Mouse (Mus musculus): ENCODE data around the gene Kctd13.

DNA sequence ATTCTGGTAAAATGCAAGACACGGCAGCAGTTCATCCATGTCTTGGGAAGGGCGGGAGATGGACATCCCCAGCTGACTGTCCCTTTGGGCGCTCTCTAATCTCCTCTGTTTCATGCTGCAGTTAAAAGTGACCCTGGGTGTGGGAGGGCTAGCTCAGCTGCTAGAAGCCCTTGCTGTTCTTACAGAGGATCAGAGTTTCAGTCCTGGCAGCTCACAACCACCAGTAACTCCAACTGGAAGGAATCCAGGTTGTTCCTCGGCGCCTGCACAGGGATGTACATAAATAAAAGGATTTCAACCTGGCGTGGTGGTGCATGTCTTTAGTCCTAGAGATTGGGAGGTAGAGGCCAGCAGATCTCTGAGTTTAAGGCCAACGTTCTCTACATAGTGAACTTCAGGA lies 54.4 kb downstream of the Kctd13 start:
- no peak for TF ChIP-seq CTCF (IDR thresholded peaks at IDR 0.05; ENCODE audit: low read depth)
- no peak for TF ChIP-seq EP300 (IDR thresholded peaks at IDR 0.05; ENCODE audit: low read depth)
